Mouse (Mus musculus) embryonic facial prominence, embryonic 10.5 days (tissue): Measurements from ENCODE around the gene Vwa3b. TPM values are rescaled to one million over a fixed set of nuclear protein-coding genes. Genes with fewer than 3 reads are reported as not detected.

Experiments used
- DNase-seq: peaks from one replicate; pipeline ENCODE4 v3.0.0-alpha.2; 2017; ENCODE audit warnings: low spot score
- H3K27ac ChIP-seq: fragments of 300-500 bp; sonication (generic); replicated peaks from 2 replicates; pipeline ENCODE4 v1.5.1; 2016; ENCODE audit warnings: mild to moderate bottlenecking
- H3K27me3 ChIP-seq: fragments of 300-500 bp; sonication (generic); replicated peaks from 2 replicates; pipeline ENCODE4 v1.6.1; 2016; ENCODE audit warnings: low read depth, mild to moderate bottlenecking; ENCODE audit not compliant: poor library complexity, severe bottlenecking
- H3K36me3 ChIP-seq: fragments of 300-500 bp; sonication (generic); replicated peaks from 2 replicates; pipeline ENCODE4 v1.6.1; 2016; ENCODE audit warnings: mild to moderate bottlenecking, moderate library complexity
- H3K4me1 ChIP-seq: fragments of 300-500 bp; sonication (generic); 2 replicates; pipeline ENCODE4 v1.6.1; 2016
- H3K4me3 ChIP-seq: fragments of 300-500 bp; sonication (generic); 2 replicates; pipeline ENCODE4 v1.5.1; 2016; ENCODE audit warnings: mild to moderate bottlenecking, moderate library complexity
- H3K9me3 ChIP-seq: fragments of 300-500 bp; sonication (generic); 2 replicates; pipeline ENCODE4 v1.6.1; 2016; ENCODE audit warnings: mild to moderate bottlenecking
- WGBS: fragments of 180-500 bp; shearing (Covaris S2); methylation state at CpG from one replicate; pipeline ENCODE4 v1.1.7; 2016; 5-methylcytosine and 5-hydroxymethylcytosine counted together
- polyA plus RNA-seq: library from polyadenylated mRNA; unstranded; fragments of >200 nt; fragmentation: Nextera tagmentation; extraction: Ambion mirVana; gene quantifications from 2 replicates; pipeline ENCODE4 v1.2.1, GENCODE M21; 2016

Vwa3b gene
- polyA plus RNA-seq, 1 experiment from 2014 or later: 0.42 TPM

GRCm38 (mm10) chr1:37043196-37043595 is 16.8 kb downstream of the Vwa3b start:
- H3K36me3 ChIP-seq: no peaks in the 10 kb centered on the region
- H3K4me3 ChIP-seq: no peak overlapping the region
- DNase-seq: no peak
- no peak overlapping the region for H3K27ac ChIP-seq
- peaks cover 6% of the 10 kb centered on the region; the same call in 1 of the 2 replicates for H3K4me1 ChIP-seq
- H3K27me3 ChIP-seq: no peaks in the 10 kb centered on the region
- peaks cover 5% of the 10 kb centered on the region; the same call in 1 of the 2 replicates for H3K9me3 ChIP-seq
- WGBS: 90% methylated on average over 3 of the region's 3 CpGs

- Histone ChIP-seq H3K36me3 (no peaks in the 10 kb centered on the region), H3K9me3 (peaks cover 5% of the 10 kb centered on the region; the same call in 1 of the 2 replicates), H3K27ac (no peak overlapping the region), H3K27me3 (no peaks in the 10 kb centered on the region), H3K4me1 (peaks cover 6% of the 10 kb centered on the region; the same call in 1 of the 2 replicates), H3K4me3 (no peak overlapping the region)
- WGBS: 46% methylated on average over 5 of the region's 5 CpGs
- no peak for DNase-seq
These were observed 19.1 kb downstream of the Vwa3b start for GRCm38 (mm10) chr1:37045472-37045871.

GRCm38 (mm10) chr1:37049159-37049558 is 22.8 kb downstream of the Vwa3b start:
- DNase-seq: no peak
- Histone ChIP-seq H3K4me1 (peaks cover 9% of the 10 kb centered on the region), H3K9me3 (peaks cover 5% of the 10 kb centered on the region; the same call in 1 of the 2 replicates), H3K4me3 (no peak overlapping the region), H3K27ac (no peak overlapping the region), H3K27me3 (no peaks in the 10 kb centered on the region), H3K36me3 (no peaks in the 10 kb centered on the region)
- 55% methylated on average over 4 of the region's 4 CpGs for WGBS

GRCm38 (mm10) chr1:37053691-37054090 is 27.3 kb downstream of the Vwa3b start:
- Histone ChIP-seq H3K27ac (no peak overlapping the region), H3K4me3 (no peak overlapping the region), H3K9me3 (no peaks in the 10 kb centered on the region), H3K4me1 (peaks cover 9% of the 10 kb centered on the region), H3K27me3 (no peaks in the 10 kb centered on the region), H3K36me3 (no peaks in the 10 kb centered on the region)
- 68% methylated on average over 4 of the region's 4 CpGs for WGBS
- DNase-seq: no peak

GRCm38 (mm10) chr1:37056831-37057561 is 30.6 kb downstream of the Vwa3b start:
- Histone ChIP-seq H3K4me3 (no peak overlapping the region), H3K27ac (no peak overlapping the region), H3K9me3 (no peaks in the 10 kb centered on the region), H3K4me1 (peaks cover 9% of the 10 kb centered on the region), H3K27me3 (no peaks in the 10 kb centered on the region), H3K36me3 (no peaks in the 10 kb centered on the region)
- WGBS: 75% methylated on average over 6 of the region's 6 CpGs
- no peak for DNase-seq

- H3K9me3 ChIP-seq: no peaks in the 10 kb centered on the region
- no peaks in the 10 kb centered on the region for H3K36me3 ChIP-seq
- H3K4me3 ChIP-seq: no peak overlapping the region
- H3K4me1 ChIP-seq: no peaks in the 10 kb centered on the region
- 90% methylated on average over 5 of the region's 5 CpGs for WGBS
- DNase-seq: peak; percentile 4
- no peaks in the 10 kb centered on the region for H3K27me3 ChIP-seq
- no peak overlapping the region for H3K27ac ChIP-seq
These were observed 34.5 kb downstream of the Vwa3b start for GRCm38 (mm10) chr1:37060856-37061255.

GRCm38 (mm10) chr1:37063053-37063452 is 36.7 kb downstream of the Vwa3b start:
- DNase-seq: peak; percentile 2
- no peaks in the 10 kb centered on the region for H3K9me3 ChIP-seq
- H3K27ac ChIP-seq: no peak overlapping the region
- WGBS: 87% methylated on average over 5 of the region's 5 CpGs
- H3K36me3 ChIP-seq: no peaks in the 10 kb centered on the region
- no peaks in the 10 kb centered on the region for H3K27me3 ChIP-seq
- no peak overlapping the region for H3K4me3 ChIP-seq
- no peaks in the 10 kb centered on the region for H3K4me1 ChIP-seq

- no peaks in the 10 kb centered on the region for H3K27me3 ChIP-seq
- no peak overlapping the region for H3K4me3 ChIP-seq
- H3K27ac ChIP-seq: no peak overlapping the region
- H3K36me3 ChIP-seq: no peaks in the 10 kb centered on the region
- DNase-seq: no peak
- H3K9me3 ChIP-seq: no peaks in the 10 kb centered on the region
- H3K4me1 ChIP-seq: no peaks in the 10 kb centered on the region
- 78% methylated on average over 4 of the region's 4 CpGs for WGBS
These were observed 37.4 kb downstream of the Vwa3b start for GRCm38 (mm10) chr1:37063841-37064240.

GRCm38 (mm10) chr1:37065658-37066412 is 39.4 kb downstream of the Vwa3b start:
- no peaks in the 10 kb centered on the region for H3K36me3 ChIP-seq
- no peaks in the 10 kb centered on the region for H3K9me3 ChIP-seq
- H3K27me3 ChIP-seq: no peaks in the 10 kb centered on the region
- H3K4me1 ChIP-seq: no peaks in the 10 kb centered on the region
- no peak for DNase-seq
- no peak overlapping the region for H3K4me3 ChIP-seq
- H3K27ac ChIP-seq: no peak overlapping the region
- 88% methylated on average over 11 of the region's 11 CpGs for WGBS

GRCm38 (mm10) chr1:37075759-37076158 is 49.4 kb downstream of the Vwa3b start:
- Histone ChIP-seq H3K27ac (no peak overlapping the region), H3K4me3 (no peak overlapping the region), H3K27me3 (no peaks in the 10 kb centered on the region), H3K9me3 (no peaks in the 10 kb centered on the region), H3K36me3 (no peaks in the 10 kb centered on the region), H3K4me1 (no peaks in the 10 kb centered on the region)
- 93% methylated on average over 7 of the region's 7 CpGs for WGBS
- no peak for DNase-seq

GRCm38 (mm10) chr1:37077266-37077665 is 50.9 kb downstream of the Vwa3b start:
- no peak overlapping the region for H3K27ac ChIP-seq
- H3K36me3 ChIP-seq: no peaks in the 10 kb centered on the region
- H3K27me3 ChIP-seq: no peaks in the 10 kb centered on the region
- H3K9me3 ChIP-seq: no peaks in the 10 kb centered on the region
- WGBS: 81% methylated on average over 9 of the region's 9 CpGs
- no peak overlapping the region for H3K4me3 ChIP-seq
- no peaks in the 10 kb centered on the region for H3K4me1 ChIP-seq
- DNase-seq: no peak

GRCm38 (mm10) chr1:37077955-37078549 is 51.7 kb downstream of the Vwa3b start:
- DNase-seq: no peak
- H3K27me3 ChIP-seq: no peaks in the 10 kb centered on the region
- no peak overlapping the region for H3K27ac ChIP-seq
- 85% methylated on average over 14 of the region's 14 CpGs for WGBS
- H3K4me1 ChIP-seq: 0 out of 2 replicates have a peak, but pooled peaks cover under 1% of the 10 kb centered on the region
- H3K9me3 ChIP-seq: no peaks in the 10 kb centered on the region
- no peaks in the 10 kb centered on the region for H3K36me3 ChIP-seq
- no peak overlapping the region for H3K4me3 ChIP-seq
